Mouse (Mus musculus) embryo, embryonic 10 days (tissue): ENCODE results near the gene Eaf2.

Source experiments
- DNase-seq: peaks from one replicate; pipeline ENCODE4 v3.0.0-alpha.2; 2015; ENCODE audit warnings: low spot score

Eaf2 gene

GRCm38 (mm10) chr16:36874583-36875275 is at the start of gene Eaf2, which contains the start of gene Golgb1:
Gene Eaf2 (minus strand): TSS chr16:36875003.
Gene Golgb1 (plus strand): TSS chr16:36875140.
- DNase-seq, result peak; percentile 100

DNA sequence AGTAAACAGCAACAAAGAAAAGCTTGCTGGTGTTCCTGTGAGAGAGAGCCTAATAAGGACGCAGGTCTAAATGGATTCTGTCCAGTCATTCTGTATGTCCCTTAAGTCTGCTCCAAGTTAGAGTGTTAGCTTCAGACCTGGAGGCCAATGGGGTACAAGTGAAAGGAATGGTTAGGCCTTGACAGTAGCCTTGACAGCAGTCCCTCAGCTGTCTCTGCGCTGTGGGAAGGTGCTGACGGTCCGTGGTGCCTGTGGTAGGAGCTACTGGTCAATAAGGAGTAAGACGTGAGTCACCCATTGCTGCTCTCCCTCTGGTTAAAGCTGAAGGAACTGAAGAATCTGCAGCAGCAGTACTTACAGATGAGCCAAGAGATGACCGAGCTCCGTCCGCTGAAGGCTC is 49.5 kb upstream of the Eaf2 start:
- DNase-seq, result no peak

GRCm38 (mm10) chr16:36921980-36922379 is 47.2 kb upstream of the Eaf2 start:
- DNase-seq, result no peak

DNA sequence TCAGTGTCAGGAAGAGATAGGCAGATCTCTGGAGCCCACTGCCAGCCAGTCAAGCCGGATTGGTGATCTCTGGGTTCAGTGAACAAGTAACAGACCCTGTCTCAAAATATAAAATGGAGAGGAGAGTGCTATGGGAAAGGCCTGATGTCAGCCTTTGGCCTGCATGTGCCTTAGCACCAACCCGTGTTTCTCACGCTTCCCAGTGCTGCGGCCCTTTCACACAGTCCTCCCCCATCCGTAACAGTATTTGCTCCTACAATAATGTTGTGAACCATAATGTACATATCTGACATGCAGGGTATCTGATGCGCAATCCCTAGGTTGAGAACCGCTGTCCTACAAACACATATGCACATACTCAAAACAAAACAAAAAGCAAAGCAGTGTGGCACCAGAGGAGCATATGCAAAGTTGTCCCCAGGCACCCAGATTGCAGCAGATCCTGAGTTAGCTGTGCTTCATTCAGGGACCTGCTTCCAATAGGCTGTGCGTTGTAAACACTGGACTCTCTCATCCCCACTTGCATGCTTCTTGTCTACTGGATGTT is 46.3 kb upstream of the Eaf2 start:
- no peak for DNase-seq

DNA sequence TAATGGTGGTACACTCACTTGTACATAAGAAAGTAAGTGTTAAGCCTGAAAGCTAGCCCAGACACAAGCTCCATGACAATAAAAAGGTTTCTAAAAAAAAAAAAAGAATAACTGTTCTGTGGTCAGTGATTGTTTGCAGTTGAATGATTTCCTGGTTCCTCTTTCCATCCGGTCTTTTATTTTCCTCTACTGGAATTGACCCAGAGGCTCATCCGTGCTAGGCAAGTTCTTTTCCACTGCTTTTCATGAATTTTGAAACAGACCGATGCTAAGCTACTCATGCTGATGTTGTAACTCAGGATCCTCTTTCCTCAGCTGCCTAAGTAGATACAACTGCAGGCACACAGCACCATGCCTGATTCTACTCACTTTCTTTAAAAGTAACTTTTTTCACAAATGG is 45.6 kb upstream of the Eaf2 start:
- no peak for DNase-seq

DNA sequence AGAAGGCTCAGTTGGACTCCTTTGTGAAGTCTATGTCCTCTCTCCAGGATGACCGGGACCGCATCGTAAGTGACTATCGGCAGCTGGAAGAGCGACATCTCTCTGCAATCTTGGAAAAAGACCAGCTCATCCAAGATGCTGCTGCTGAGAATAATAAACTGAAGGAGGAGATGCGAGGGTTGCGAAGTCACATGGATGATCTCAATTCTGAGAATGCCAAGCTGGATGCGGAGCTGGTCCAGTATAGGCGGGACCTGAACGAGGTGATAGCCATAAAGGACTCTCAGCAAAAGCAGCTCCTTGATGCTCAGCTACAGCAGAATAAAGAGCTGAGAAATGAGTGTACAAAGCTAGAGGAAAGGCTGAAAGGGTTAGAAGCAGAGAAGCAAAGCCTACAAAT is 43.7 kb upstream of the Eaf2 start:
- DNase-seq, result no peak

- no peak for DNase-seq
These were observed 39.4 kb upstream of the Eaf2 start for GRCm38 (mm10) chr16:36914195-36914594.

DNA sequence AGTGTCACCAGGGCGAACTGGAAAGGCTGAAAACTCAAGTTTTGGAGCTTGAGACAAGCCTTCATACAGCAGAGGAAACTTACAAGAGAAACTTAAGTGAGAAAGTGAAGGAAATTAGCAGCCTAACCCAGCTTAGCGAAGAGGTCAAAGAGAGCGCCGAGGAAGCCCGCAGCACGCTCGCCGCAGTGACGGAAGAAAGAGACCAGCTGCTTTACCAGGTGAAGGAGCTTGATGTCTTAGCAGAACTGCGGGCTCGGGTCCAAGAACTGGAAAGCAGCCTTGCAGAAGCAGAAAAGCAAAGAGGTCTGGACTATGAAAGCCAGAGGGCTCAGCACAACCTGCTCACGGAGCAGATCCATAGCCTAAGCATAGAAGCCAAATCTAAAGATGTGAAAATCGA is 37.5 kb upstream of the Eaf2 start:
- DNase-seq, result no peak

GRCm38 (mm10) chr16:36911909-36912308 is 37.1 kb upstream of the Eaf2 start:
- no peak for DNase-seq

DNA sequence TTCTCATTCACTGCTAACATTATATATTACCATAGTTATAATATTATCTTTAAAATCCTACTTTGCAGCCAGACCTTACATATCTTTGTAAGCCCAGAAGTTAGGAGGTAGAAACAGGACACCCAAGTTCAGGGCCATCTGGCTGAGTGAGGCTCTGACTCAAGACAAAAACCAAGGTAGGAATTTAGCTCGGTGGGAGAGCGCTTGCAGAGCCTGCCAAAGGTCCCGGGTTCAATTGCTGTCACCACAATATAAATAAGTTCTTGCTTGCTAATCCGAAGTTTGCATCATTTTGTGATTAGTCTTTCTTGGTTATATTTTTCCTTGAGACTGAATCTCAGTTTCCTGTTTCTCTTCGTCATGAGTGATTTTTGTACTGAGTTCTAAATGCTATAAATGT is 28.4 kb upstream of the Eaf2 start:
- no peak for DNase-seq

GRCm38 (mm10) chr16:36896712-36897111 is 21.9 kb upstream of the Eaf2 start:
- DNase-seq, result no peak

DNA sequence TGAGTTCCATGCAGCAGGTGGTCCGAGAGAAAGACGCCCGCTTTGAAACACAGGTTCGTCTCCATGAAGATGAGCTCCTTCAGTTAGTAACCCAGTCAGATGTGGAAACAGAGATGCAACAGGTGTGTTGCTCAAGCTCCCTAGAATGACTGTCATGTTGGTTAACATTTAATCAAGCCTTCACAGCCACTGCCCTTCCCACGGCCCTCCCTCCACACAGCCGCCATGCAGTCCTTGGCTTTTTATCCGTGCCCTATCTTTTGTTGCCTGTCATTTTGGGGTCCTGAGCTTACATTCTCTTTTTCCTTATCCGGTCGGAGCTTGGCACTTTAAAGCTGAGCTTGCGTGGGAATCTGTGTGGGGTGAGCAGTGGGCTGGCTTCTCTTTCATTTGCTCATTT is 18.5 kb upstream of the Eaf2 start:
- DNase-seq, result no peak

GRCm38 (mm10) chr16:36891415-36891814 is 16.6 kb upstream of the Eaf2 start:
- DNase-seq, result no peak

DNA sequence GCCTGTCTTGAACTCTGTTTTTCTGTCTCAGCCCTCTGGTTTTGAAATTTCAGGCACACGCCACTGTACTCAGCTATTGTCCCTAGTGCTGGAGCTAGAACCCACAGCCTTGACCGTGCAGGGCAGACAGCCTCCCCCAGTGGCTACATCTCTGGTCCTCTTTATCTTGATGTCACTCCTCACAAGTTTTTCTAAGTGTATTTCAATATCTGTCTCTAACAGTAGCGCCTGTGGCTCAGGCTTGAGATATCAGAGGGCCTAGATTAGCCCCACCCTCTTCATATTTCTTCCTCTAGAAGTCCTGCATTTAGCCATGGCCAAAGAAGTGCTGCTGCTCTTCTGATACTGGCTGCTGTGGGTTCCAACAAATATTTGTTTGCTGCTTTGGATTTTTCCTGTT is 15.8 kb upstream of the Eaf2 start:
- DNase-seq, result no peak

DNA sequence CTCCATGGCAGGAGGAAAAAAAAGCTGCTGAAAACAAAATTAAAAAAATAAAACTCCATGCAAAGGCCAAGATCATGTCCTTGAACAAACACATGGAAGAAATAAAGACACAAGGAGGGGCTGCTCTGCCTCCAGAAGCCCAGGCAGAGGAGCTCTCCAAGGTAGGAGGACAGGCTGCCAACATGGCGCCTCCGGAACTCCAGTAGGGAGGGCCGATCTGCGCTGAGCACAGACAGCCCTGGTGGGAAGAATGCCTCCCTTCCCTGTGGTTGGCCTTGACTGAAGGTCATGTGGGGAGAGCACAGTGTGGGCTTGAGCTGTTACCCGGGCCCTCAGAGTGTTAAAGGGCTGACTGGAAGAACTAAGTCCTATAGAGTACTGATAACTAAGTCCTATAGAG is 12.7 kb upstream of the Eaf2 start:
- no peak for DNase-seq

DNA sequence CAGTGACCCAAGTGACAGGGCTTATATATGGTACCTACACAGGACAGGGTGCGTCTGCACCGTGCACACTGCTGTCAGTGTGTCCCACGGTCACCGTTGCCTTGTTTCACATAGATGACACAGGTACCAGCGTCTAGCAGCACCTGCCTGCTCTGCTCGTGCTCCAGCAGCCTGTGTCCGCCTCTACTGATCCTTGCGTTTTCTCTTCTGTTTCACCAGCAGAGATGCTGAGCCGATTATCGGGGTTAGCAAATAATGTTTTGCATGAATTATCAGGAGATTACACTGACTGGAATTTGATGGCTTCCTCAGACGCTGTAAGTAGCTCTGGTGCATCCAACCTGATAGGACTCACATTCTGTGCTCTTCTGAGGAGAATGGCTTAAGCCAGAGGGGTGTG is 11.1 kb upstream of the Eaf2 start:
- DNase-seq, result no peak

DNA sequence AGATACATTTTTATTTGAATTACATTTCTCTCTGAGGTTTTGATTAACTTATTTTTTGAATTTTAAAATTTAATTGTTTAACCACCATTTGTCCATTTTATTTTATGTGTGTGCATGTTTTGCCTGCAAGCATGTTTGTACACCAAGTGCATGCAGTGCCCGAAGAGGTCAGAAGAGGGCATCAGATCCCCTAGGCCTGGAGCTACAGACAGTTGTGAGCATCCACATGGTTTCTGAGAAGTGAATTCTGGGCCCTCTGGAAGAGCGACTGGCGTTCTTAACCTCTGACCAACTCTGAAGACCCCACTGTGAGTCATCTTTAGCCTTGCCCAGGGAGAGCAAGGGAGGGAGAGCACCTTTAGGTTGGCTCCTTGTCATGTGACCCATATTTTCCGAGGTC is 10.1 kb upstream of the Eaf2 start:
- peak; percentile 60 for DNase-seq

GRCm38 (mm10) chr16:36882737-36883343 is 8.0 kb upstream of the Eaf2 start:
- no peak for DNase-seq

DNA sequence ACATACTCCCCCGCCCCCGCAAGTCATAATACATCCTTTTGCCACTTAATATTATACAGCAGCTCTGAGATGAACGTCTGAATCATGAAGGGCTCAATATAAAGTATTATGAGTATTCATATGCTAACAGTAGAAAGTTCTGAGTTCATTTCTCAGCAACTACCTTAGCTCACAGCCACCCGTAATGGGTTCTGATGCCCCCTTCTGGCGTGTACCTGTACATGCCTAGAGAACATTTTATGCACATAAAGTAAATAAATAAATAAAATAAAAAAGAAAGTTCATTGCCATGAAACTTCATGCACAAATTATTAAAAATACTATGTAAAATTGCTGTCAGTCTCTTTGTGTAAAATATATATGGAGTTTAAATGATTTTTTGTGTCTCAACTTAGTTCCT is 2.5 kb upstream of the Eaf2 start:
- DNase-seq, result no peak

DNA sequence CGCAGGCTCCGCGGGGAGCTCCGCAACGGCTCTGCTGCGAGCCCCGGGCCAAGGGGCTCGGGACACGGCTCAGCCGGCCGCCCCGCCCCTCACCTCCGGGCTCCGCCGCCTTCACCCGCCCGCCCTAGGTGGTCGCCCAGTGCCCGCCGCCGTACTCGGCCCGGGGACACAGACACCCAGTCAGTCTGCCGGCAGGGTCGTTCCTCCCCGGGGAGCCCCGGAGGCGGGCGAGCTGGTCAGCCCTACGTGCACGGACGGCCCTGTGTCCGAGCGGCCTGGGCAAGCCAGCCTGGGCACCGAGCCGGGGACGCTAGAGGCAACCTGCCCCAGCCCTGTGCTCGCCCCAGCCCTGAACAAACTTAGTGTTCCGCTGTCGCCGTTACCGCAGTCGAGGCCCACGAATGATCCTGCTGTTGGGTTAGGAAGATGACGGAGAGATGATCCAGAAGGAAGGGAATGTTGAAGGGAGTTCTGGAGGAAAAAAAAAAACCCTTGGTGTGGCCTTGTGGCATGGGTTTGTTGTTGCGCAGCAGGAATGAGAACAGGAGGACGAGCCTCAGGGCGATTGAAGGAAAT is 561 bp upstream of the Eaf2 start:
- peak; percentile 46 for DNase-seq

DNA sequence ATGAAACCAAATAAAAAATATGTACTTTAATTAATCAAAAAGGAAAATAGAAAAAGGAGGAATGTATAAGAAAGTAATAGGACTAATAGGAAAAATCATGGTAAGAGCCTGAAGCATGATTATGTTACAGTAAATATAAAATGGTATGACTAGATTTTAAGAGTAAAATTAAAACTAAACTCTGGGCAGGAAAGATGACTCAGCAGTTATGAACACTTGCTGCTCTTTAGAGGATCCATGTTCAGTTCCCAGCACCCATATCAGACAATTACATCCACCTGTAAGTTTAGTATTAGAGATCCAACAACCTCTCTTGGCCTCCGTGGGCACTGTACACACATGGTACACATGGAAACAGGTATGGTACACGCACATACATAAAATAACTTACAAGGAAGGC is 5.4 kb downstream of the Eaf2 start:
- no peak for DNase-seq

DNA sequence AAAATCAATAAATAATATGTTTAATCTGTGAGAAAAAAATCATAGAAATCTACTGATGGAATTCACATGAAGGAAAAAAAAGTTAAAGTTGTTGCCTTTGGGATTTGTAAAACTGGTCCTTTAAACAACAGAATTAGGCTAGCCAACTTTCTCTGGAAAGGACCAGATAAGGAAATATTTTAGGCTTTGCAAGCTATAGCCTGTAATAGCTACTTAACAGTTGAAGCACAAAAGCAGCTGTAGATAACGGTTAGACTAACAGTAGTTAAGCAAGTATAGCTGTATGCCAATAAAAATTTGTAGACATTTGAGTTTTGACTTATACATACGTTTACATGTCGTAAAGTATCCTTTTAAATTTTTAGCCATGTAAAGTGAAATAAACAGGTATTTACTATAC is 11.2 kb downstream of the Eaf2 start:
- no peak for DNase-seq

GRCm38 (mm10) chr16:36851202-36851601 is 23.6 kb downstream of the Eaf2 start:
- no peak for DNase-seq
